Mouse (Mus musculus) stomach, postnatal 0 days (tissue): ENCODE data around the gene Dpysl5.

Experiments used
- CTCF ChIP-seq: IDR thresholded peaks from 2 replicates; pipeline ENCODE4 v1.5.1; 2016; ENCODE audit warnings: antibody characterized with exemption, low read depth, mild to moderate bottlenecking, moderate library complexity
- EP300 ChIP-seq: optimal IDR thresholded peaks from 2 replicates; pipeline ENCODE3; 2016; ENCODE audit warnings: antibody characterized with exemption

DNA sequence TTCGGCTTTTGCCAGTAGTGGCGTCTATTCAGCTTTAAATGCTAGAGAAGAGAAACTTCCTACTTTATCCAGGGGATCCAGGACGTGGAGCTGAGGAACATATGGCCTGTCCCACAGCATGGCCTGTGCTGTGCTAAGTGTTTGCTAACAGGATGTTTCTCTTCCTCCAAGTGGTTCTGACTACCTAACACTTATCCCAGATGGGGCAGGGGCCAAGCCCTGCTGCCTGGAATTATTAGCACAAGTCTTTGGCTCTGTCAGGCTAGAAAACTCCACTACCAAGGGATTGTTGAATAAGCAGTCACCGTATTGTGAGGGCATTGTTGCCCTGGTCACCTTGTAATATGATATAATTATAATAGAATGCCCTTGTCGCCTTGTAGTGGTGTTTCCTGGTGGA lies 111.3 kb downstream of the Dpysl5 start:
- TF ChIP-seq CTCF (no peak), EP300 (no peak)
